Mouse (Mus musculus) kidney, adult 2 months (tissue): ENCODE results near the gene Eml1.

Experiments used
- CTCF ChIP-seq: fragments of 200-500 bp; conservative IDR thresholded peaks from 2 replicates; pipeline ENCODE4 v1.5.1; 2011; ENCODE audit warnings: low read depth, mild to moderate bottlenecking, control low read depth, low read length, moderate library complexity, mixed read lengths; ENCODE audit not compliant: insufficient read depth, insufficient read length
- POLR2A ChIP-seq: fragments of 200-500 bp; IDR thresholded peaks from one replicate; pipeline ENCODE4 v1.6.1; 2011; ENCODE audit warnings: low read depth, low read length, control low read depth

DNA sequence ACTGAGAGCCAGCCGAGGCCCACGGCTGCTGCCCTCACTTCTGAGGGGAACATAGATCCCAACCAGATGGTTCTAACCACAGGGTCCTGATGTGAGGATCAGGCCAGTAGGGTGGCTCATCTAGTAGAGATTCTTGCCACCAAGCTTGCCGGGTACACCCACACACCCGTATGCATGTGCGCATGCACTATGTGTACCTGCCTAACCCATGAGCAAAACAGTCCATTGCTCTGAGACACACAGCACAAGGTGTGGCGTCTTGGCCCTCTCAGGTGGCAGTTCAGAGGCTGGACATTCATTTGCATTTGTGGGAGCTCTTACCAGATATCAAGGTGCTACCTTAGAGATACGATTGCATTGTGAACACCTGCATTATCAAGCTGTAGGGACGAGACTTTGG, 22.6 kb upstream of the Eml1 start:
- TF ChIP-seq POLR2A: no peak
- TF ChIP-seq CTCF: no peak
